Mouse (Mus musculus) cortical plate, adult 2 months (tissue): ENCODE measurements around the gene Suds3.

ENCODE experiments used
- CTCF ChIP-seq: fragments of 200-500 bp; IDR thresholded peaks from 2 replicates; pipeline ENCODE4 v1.5.1; 2011; ENCODE audit warnings: mild to moderate bottlenecking, control low read depth, low read length; ENCODE audit not compliant: insufficient read depth; ENCODE audit errors: extremely low read depth
- POLR2A ChIP-seq: fragments of 200-500 bp; IDR thresholded peaks from 2 replicates; pipeline ENCODE4 v1.6.1; 2011; ENCODE audit warnings: mild to moderate bottlenecking, low read length, control low read depth; ENCODE audit not compliant: insufficient read depth; ENCODE audit errors: extremely low read depth

- TF ChIP-seq CTCF (peak; percentile 69), POLR2A (no peak)
These were observed at the start of gene Suds3 for GRCm38 (mm10) chr5:117115836-117116366.
